Mouse (Mus musculus): Measurements from ENCODE around the gene Tmem237. TPM values are rescaled to one million over a fixed set of nuclear protein-coding genes. Genes with fewer than 3 reads are reported as not detected.

Gene Tmem237
- total and polyA plus RNA-seq, 2 experiments from 2014 or later: 36.2 to 62.6 TPM

GRCm38 (mm10) chr1:59152346-59152745 lies 32.1 kb upstream of the Tmem237 start:
- H3K27me3 ChIP-seq (ENCODE audit: insufficient read depth, low read length): no peaks in the 10 kb centered on the region
- no peak overlapping the region for H3K9ac ChIP-seq
- TF ChIP-seq CTCF (IDR thresholded peaks at IDR 0.05; ENCODE audit: low read depth): no peak
- no peaks in the 10 kb centered on the region for H3K4me1 ChIP-seq (ENCODE audit: insufficient read depth)
- H3K27ac ChIP-seq (ENCODE audit: low read depth, low read length): no peak overlapping the region
- DNase-seq: no peak
- H3K4me3 ChIP-seq (ENCODE audit: low read depth, low read length): no peak overlapping the region
- no peak for ATAC-seq
- H3K9me3 ChIP-seq (ENCODE audit: low read length): no peaks in the 10 kb centered on the region
- 75% methylated on average over 4 of the region's 4 CpGs for WGBS
- H3K36me3 ChIP-seq (ENCODE audit: insufficient read depth): no peaks in the 10 kb centered on the region
- H3K4me2 ChIP-seq (ENCODE audit: low read depth): no peak overlapping the region

DNA sequence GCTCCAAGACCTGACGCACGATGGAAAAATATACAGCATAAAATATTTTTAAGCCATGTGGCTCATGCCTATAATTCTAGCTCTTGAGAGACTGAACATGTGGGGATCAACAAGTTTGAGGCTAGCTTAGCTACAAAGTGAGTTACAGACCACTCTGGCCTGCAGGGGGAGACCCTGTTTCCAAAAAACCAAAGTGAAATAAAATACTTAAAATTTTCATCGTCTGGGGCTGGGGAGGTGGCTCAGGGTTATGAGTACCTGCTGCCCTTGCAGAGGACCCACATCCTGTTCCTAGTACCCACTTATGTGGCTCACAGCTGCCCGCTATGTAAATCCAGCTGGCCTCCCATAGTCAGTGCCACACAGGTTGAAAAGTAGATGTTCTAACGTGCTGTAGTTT lies 30.3 kb upstream of the Tmem237 start:
- no peaks in the 10 kb centered on the region for H3K9me3 ChIP-seq (ENCODE audit: low read length)
- no peak overlapping the region for H3K4me3 ChIP-seq (ENCODE audit: low read depth, low read length)
- H3K9ac ChIP-seq: no peak overlapping the region
- ATAC-seq: no peak
- H3K36me3 ChIP-seq (ENCODE audit: insufficient read depth): no peaks in the 10 kb centered on the region
- H3K27ac ChIP-seq (ENCODE audit: low read depth, low read length): no peak overlapping the region
- DNase-seq: no peak
- H3K4me2 ChIP-seq (ENCODE audit: low read depth): no peak overlapping the region
- no peaks in the 10 kb centered on the region for H3K27me3 ChIP-seq (ENCODE audit: insufficient read depth, low read length)
- no peaks in the 10 kb centered on the region for H3K4me1 ChIP-seq (ENCODE audit: insufficient read depth)
- 0 out of 2 replicates have a peak, but pooled peaks have one; percentile 10 for TF ChIP-seq CTCF (IDR thresholded peaks at IDR 0.05; ENCODE audit: low read depth)
- 87% methylated on average over 5 of the region's 5 CpGs for WGBS

GRCm38 (mm10) chr1:59144543-59144942 lies 24.3 kb upstream of the Tmem237 start:
- ATAC-seq (no peak), DNase-seq (no peak)

GRCm38 (mm10) chr1:59142809-59143208 lies 22.6 kb upstream of the Tmem237 start:
- peak; percentile 32 for DNase-seq
- Histone ChIP-seq H3K4me1 (ENCODE audit: insufficient read depth) (no peaks in the 10 kb centered on the region), H3K9ac (no peak overlapping the region), H3K4me2 (ENCODE audit: low read depth) (no peak overlapping the region), H3K27ac (ENCODE audit: low read depth, low read length) (no peak overlapping the region), H3K27me3 (ENCODE audit: insufficient read depth, low read length) (no peaks in the 10 kb centered on the region), H3K36me3 (ENCODE audit: insufficient read depth) (no peaks in the 10 kb centered on the region), H3K9me3 (ENCODE audit: low read length) (no peaks in the 10 kb centered on the region), H3K4me3 (ENCODE audit: low read depth, low read length) (no peak overlapping the region)
- ATAC-seq: no peak
- TF ChIP-seq CTCF (IDR thresholded peaks at IDR 0.05; ENCODE audit: low read depth): peak; percentile 66

More at GRCm38 (mm10) chr1:59144543-59144942, 24.3 kb upstream of the Tmem237 start:
- TF ChIP-seq CTCF (IDR thresholded peaks at IDR 0.05; ENCODE audit: low read depth): peak; percentile 24; the same call in 1 of the 2 replicates
- H3K4me1 ChIP-seq (ENCODE audit: insufficient read depth): no peaks in the 10 kb centered on the region
- H3K4me2 ChIP-seq (ENCODE audit: low read depth): no peak overlapping the region
- H3K36me3 ChIP-seq (ENCODE audit: insufficient read depth): no peaks in the 10 kb centered on the region
- H3K9ac ChIP-seq: no peak overlapping the region
- no peak overlapping the region for H3K27ac ChIP-seq (ENCODE audit: low read depth, low read length)
- H3K9me3 ChIP-seq (ENCODE audit: low read length): no peaks in the 10 kb centered on the region
- 79% methylated on average over 10 of the region's 10 CpGs for whole genome bisulfite sequencing
- no peaks in the 10 kb centered on the region for H3K27me3 ChIP-seq (ENCODE audit: insufficient read depth, low read length)
- no peak overlapping the region for H3K4me3 ChIP-seq (ENCODE audit: low read depth, low read length)

- Histone ChIP-seq H3K27ac (ENCODE audit: low read depth, low read length) (no peak overlapping the region), H3K36me3 (ENCODE audit: insufficient read depth) (no peaks in the 10 kb centered on the region), H3K27me3 (ENCODE audit: insufficient read depth, low read length) (no peaks in the 10 kb centered on the region), H3K4me2 (ENCODE audit: low read depth) (no peak overlapping the region), H3K4me1 (ENCODE audit: insufficient read depth) (no peaks in the 10 kb centered on the region), H3K4me3 (ENCODE audit: low read depth, low read length) (no peak overlapping the region), H3K9me3 (ENCODE audit: low read length) (no peaks in the 10 kb centered on the region), H3K9ac (no peak overlapping the region)
- TF ChIP-seq CTCF (IDR thresholded peaks at IDR 0.05; ENCODE audit: low read depth): no peak
- 74% methylated on average over 5 of the region's 5 CpGs for WGBS
- no peak for DNase-seq
- ATAC-seq: no peak
Observed at GRCm38 (mm10) chr1:59134419-59134818, 14.2 kb upstream of the Tmem237 start.

DNA sequence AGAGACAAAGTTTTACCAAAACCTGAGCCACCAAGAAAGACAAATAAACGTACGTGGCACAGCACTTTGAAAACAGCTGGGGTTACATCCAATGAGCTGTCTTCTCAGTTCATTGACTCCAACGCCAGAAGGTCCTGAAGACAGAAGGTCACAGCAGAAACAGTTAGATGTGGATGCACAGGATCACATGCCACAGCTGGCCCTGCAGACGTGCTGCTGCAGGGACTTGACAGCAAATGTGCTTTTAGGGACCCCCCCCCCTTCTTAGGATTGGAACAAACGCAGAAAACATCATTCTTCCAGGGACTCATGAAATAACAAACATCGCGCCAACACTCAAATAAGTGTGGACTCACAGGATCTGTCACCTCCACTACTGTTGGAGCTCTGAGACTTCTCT lies 8.7 kb upstream of the Tmem237 start:
- H3K36me3 ChIP-seq (ENCODE audit: insufficient read depth): no peaks in the 10 kb centered on the region
- ATAC-seq (no peak), DNase-seq (no peak)
- H3K9ac ChIP-seq: no peak overlapping the region
- no peaks in the 10 kb centered on the region for H3K27me3 ChIP-seq (ENCODE audit: insufficient read depth, low read length)
- H3K9me3 ChIP-seq (ENCODE audit: low read length): no peaks in the 10 kb centered on the region
- no peak for TF ChIP-seq CTCF (IDR thresholded peaks at IDR 0.05; ENCODE audit: low read depth)
- 79% methylated on average over 7 of the region's 7 CpGs for WGBS
- H3K4me2 ChIP-seq (ENCODE audit: low read depth): no peak overlapping the region
- H3K4me1 ChIP-seq (ENCODE audit: insufficient read depth): no peaks in the 10 kb centered on the region
- no peak overlapping the region for H3K4me3 ChIP-seq (ENCODE audit: low read depth, low read length)
- H3K27ac ChIP-seq (ENCODE audit: low read depth, low read length): no peak overlapping the region

DNA sequence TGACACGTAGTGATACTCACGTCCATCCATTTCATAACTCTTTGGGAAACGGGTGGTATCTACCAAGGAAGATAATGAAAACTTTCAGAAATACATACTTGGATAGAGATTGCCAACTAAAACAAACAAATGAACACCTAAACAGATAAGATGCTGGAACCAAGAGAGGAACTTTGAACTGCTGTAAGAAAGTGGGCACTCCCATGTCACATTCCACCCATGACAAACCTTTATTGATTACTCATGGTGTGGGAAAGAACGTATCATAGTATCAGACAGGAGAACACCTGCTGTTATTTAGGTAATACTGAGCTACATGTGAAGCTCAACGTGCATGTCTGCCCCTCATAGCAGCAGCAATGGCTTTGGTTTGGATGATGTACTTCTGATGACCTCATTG lies 5.3 kb upstream of the Tmem237 start:
- Histone ChIP-seq H3K4me2 (ENCODE audit: low read depth) (no peak overlapping the region), H3K27ac (ENCODE audit: low read depth, low read length) (no peak overlapping the region), H3K4me3 (ENCODE audit: low read depth, low read length) (no peak overlapping the region), H3K9ac (no peak overlapping the region), H3K36me3 (ENCODE audit: insufficient read depth) (no peaks in the 10 kb centered on the region), H3K4me1 (ENCODE audit: insufficient read depth) (no peaks in the 10 kb centered on the region), H3K9me3 (ENCODE audit: low read length) (no peaks in the 10 kb centered on the region), H3K27me3 (ENCODE audit: insufficient read depth, low read length) (no peaks in the 10 kb centered on the region)
- DNase-seq: no peak
- no peak for ATAC-seq
- WGBS: 81% methylated on average over 5 of the region's 5 CpGs
- TF ChIP-seq CTCF (IDR thresholded peaks at IDR 0.05; ENCODE audit: low read depth): no peak

GRCm38 (mm10) chr1:59110524-59110923 lies 9.7 kb downstream of the Tmem237 start:
- no peak for DNase-seq
- Histone ChIP-seq H3K36me3 (ENCODE audit: insufficient read depth) (peaks cover 62% of the 10 kb centered on the region), H3K4me1 (ENCODE audit: insufficient read depth) (no peaks in the 10 kb centered on the region), H3K4me2 (ENCODE audit: low read depth) (no peak overlapping the region), H3K4me3 (ENCODE audit: low read depth, low read length) (no peak overlapping the region), H3K9me3 (ENCODE audit: low read length) (no peaks in the 10 kb centered on the region), H3K9ac (no peak overlapping the region), H3K27ac (ENCODE audit: low read depth, low read length) (no peak overlapping the region), H3K27me3 (ENCODE audit: insufficient read depth, low read length) (no peaks in the 10 kb centered on the region)
- no peak for ATAC-seq
- 78% methylated on average over 8 of the region's 8 CpGs for WGBS
- no peak for TF ChIP-seq CTCF (IDR thresholded peaks at IDR 0.05; ENCODE audit: low read depth)

Data from forebrain, postnatal 0 days (tissue).